Mouse (Mus musculus): ENCODE results near the gene Wrb.

GRCm38 (mm10) chr16:96175399-96175798, 30.2 kb downstream of the Wrb start:
- TF ChIP-seq POLR2A (IDR thresholded peaks at IDR 0.05; ENCODE audit: borderline replicate concordance, low read depth, low read length) (no peak), CTCF (IDR thresholded peaks at IDR 0.05; ENCODE audit: low read depth, low read length) (no peak)
